Mouse (Mus musculus): ENCODE measurements around the gene Cacna1i.
A peak's percentile ranks its signal among the peaks of the same experiment; 100 is the strongest.

Gene Cacna1i

DNA sequence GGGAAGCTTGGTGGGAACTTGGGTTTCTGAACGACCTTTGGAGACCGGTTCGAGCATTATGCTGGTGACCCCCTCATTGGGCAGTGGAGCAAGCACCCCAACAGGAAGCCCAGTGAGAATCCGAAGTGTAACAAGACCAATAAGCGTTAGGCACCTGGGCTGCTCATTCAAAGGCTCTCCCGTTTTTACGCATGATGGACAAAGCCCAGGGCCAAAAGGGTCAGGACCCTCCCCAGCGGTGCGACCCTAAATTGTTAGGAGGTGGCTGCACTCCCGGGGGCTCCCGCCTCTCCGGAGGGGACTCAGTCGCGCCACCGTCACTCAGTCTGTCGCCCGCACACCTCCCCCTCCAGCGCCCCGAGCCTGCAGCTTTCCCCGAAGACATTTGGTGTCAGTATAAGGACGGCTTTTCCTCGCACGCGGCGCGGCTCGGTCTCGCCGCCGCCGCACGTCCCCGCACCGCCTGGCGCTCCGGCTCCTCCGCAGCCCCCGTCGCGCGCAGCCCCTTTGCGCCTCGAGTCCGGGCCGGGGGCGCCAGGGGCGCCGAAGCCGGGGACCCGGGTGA is at the start of gene Cacna1i:
Gene Cacna1i, plus strand, starts transcription at position 388 of the 565 bp plus-strand sequence.
- peak; percentile 72 for DNase-seq (ENCODE audit: low spot score)

DNA sequence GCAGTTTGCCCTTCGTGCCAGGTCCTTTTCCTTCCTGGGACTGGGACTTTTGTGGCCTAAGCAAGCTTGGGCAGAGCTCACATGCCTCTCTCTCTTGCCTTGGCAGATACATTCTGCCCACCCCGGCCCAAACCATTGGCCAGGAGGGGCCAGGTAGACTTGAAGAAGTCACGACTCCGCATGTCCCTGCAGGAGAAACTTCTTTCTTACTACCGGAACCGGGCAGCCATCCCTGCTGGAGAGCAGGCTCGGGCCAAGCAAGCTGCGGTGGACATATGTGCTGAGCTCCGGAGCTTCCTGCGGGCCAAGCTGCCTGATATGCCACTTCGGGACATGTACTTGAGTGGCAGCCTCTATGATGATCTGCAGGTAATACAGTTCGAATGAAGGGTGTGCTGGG is 38.9 kb upstream of the Cacna1i start:
- DNase-seq (ENCODE audit: low spot score) = no peak

DNA sequence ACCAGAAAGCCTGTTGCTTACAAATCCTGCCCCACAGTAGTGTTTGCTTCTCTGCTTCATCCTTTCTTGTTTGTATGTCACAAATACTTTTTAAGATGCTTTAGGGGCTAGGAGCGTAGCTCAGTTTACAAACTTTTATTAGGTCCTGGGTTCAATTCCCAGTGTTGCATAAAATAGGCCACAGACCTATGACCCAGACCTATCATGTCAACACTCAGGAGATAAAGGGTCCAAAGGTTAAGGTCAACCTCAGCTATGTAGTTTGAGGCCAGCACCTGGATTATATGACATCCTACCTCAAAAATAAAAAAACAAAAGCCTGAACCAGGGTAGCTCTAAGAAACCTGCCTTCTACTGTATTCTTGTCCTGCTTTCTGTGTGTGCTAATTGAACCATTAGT is 38.4 kb upstream of the Cacna1i start:
- no peak for DNase-seq (ENCODE audit: low spot score)

DNA sequence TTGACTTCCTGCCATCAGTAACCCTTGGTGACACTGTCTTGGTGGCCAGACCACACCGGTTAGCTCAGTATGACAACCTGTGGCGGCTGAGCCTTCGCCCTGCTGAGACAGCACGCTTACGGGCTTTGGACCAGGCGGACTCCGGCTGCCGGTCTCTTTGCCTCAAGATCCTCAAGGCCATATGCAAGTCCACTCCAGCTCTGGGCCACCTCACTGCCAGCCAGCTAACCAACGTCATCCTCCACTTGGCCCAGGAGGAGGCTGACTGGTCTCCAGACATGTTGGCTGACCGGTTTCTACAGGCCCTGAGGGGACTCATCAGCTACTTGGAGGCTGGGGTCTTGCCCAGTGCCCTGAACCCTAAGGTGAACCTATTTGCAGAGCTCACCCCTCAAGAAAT is 37.4 kb upstream of the Cacna1i start:
- DNase-seq (ENCODE audit: low spot score) = no peak

DNA sequence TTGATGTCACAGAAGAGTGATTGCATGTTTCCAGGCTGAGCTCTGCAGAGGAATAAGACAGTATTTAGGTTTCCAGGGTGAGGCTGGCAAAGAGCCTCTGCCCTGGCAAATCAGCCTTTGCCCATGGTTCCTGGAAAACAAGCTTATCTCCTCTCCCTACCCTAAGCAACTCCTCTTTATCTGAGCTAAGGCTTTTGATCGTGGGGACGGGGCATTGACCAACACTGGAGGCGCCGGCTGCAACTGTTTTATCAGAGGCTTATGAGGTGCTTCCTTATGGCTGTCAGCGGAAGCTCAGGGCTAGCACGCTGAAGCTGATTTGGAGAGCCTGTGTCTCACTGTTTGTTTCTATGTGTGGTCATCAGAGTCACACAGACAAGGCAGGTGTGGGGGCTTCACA is 36.5 kb upstream of the Cacna1i start:
- no peak for DNase-seq (ENCODE audit: low spot score)

DNA sequence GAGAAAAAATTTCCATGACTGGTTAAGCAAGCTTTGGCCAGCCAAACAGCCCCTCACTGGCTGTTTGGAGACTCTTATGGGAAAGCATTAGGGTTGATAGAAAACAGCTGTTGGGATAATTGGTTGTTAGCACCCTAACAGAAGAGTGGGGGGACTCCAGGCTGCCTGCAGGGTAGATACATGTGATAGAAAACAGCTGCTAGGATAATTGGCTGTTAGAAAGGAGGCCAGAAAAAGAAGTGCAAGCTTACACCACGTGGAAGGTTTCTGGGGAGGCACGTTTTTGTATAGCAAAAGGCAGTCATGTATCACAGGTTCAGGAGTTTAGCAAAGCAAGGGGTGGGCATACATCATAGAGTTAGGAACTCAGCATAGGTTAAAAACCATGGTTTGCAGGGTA is 33.5 kb upstream of the Cacna1i start:
- peak; percentile 74 for DNase-seq (ENCODE audit: low spot score)

DNA sequence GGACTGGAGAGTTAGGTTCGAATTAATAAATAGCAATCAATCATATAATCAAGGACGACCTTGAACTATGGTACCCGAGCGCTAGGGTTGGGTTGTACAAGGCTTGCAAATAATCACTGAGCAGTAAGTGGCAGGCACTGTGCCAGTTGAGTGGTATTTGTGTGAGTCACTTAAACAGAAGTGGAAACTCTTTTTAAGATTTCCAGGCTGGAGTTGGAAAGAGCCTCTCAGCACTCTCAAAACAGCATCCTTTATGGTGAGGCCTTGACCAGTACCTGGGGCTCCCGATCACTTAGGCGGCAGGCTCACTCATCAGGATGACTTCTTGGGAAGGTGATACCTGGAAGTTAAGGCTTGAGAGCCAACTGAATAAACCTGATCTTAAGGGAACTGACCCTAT is 32.8 kb upstream of the Cacna1i start:
- peak; percentile 75 for DNase-seq (ENCODE audit: low spot score)

DNA sequence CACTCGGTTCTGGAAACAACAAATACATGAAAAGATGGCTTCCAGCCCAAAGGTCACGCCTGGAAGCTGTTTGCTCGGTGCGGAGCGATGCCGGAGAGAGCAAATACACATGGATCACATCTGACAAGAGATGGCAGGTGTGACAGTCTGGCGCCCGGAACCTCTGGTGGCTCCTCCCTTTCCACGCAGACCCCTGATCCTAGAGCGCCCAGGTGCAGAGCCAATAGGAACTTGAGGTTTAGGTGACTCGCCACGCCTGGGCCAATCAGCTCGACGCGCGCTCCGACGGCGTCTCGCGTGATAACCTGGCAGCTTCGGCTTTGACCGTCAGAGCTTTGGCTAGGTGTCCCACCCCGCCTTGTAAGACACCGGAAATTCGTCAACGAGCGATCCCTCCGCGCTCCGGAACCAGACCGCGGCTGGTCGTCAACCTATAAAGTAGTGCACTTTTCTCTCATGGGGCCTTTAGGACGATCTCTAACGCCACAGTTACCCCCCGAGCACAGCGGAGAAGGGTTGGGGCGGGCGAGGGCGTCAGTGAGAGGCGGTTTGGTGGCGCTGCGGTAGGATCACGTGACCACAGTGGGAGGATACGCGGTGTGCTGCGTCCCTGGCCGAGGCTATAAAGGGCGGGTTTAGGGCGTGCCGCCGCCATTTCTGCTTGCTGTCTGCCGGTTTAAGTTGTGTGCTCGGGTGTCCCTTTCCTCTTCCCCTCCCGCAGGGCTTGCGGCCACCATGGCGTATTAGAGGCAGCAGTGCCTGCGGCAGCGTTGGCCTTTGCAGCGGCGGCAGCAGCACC is 32.0 kb upstream of the Cacna1i start, which contains the start of gene Atf4:
Gene Atf4, plus strand, starts transcription at position 338 of the 799 bp plus-strand sequence.
- DNase-seq (ENCODE audit: low spot score) = peak; percentile 100

DNA sequence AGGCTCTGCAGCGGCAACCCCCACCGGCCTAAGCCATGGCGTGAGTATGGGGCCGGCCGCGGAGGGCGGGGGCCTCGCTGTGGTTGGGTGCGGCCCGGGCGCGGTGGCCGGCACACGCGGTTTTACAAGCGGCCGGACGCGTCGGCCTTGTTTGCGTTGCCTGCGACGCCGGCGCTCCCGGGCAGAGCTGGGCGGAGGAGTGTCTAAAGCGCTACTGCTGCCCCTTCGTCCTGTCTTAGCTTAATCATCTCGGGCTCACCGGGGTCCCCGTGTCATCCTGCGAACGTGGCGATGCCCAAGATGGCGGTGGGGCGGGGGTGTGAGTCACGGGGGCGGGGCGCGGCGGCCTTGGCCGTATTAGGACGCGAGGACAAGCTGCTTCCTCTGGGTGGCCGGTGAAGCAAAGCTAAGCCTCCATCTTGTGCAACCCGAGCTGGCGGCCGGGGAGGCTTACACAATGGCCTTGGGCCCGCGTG is 31.4 kb upstream of the Cacna1i start:
- peak; percentile 93 for DNase-seq (ENCODE audit: low spot score)

DNA sequence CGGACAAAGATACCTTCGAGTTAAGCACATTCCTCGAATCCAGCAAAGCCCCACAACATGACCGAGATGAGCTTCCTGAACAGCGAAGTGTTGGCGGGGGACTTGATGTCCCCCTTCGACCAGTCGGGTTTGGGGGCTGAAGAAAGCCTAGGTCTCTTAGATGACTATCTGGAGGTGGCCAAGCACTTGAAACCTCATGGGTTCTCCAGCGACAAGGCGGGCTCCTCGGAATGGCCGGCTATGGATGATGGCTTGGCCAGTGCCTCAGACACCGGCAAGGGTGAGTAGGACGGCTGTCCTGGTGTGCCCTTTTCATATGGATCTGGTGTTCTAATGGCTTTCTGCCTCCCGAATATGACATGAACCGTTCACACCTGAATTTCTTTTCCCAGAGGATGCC is 30.8 kb upstream of the Cacna1i start:
- no peak for DNase-seq (ENCODE audit: low spot score)

DNA sequence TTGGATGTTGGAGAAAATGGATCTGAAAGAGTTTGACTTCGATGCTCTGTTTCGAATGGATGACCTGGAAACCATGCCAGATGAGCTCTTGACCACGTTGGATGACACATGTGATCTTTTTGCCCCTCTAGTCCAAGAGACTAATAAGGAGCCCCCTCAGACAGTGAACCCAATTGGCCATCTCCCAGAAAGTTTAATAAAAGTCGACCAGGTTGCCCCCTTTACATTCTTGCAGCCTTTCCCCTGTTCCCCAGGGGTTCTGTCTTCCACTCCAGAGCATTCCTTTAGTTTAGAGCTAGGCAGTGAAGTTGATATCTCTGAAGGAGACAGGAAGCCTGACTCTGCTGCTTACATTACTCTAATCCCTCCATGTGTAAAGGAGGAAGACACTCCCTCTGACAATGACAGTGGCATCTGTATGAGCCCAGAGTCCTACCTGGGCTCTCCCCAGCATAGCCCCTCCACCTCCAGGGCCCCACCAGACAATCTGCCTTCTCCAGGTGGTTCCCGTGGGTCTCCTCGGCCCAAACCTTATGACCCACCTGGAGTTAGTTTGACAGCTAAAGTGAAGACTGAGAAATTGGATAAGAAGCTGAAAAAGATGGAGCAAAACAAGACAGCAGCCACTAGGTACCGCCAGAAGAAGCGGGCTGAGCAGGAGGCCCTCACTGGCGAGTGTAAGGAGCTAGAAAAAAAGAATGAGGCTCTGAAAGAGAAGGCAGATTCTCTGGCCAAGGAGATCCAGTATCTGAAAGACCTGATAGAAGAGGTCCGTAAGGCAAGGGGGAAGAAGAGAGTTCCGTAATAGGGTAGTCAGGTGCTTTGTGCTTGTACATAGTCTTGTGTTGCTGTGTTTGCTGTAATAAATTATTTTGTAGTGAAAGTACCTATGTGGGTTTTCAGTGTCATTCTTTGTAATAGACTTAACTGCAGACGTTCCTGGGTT is 30.1 kb upstream of the Cacna1i start:
- peak; percentile 59 for DNase-seq (ENCODE audit: low spot score)

DNA sequence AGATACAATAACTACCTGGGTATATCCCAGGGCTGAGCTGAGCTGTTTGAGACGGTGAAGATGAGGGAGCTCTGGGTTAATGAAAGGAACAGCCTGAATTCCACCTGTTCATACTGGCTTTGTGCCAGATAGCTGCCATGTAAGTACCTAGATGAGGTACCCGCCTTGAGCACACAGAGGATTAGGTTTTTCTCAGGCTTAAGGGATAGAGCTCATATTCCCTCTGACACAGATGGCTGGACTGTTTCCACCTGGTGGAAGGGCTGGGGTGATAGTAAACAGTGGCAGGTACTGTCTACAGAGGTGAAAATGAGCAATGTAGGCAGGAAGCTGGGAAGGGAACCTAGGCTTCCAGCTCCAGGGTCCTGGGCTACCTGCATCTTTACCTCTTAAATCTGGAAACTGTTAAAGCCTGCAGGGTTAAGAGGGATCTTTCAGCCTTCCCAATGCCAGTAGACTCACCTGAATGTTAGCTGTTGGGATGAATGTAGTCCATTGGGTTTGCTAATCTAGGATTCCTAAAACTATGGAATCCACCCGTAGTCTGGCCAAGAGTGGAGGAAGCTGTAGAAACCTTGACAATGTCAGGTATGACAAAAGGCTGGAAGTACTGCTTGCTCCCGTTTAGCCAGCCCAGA is 29.3 kb upstream of the Cacna1i start:
- peak; percentile 73 for DNase-seq (ENCODE audit: low spot score)

DNA sequence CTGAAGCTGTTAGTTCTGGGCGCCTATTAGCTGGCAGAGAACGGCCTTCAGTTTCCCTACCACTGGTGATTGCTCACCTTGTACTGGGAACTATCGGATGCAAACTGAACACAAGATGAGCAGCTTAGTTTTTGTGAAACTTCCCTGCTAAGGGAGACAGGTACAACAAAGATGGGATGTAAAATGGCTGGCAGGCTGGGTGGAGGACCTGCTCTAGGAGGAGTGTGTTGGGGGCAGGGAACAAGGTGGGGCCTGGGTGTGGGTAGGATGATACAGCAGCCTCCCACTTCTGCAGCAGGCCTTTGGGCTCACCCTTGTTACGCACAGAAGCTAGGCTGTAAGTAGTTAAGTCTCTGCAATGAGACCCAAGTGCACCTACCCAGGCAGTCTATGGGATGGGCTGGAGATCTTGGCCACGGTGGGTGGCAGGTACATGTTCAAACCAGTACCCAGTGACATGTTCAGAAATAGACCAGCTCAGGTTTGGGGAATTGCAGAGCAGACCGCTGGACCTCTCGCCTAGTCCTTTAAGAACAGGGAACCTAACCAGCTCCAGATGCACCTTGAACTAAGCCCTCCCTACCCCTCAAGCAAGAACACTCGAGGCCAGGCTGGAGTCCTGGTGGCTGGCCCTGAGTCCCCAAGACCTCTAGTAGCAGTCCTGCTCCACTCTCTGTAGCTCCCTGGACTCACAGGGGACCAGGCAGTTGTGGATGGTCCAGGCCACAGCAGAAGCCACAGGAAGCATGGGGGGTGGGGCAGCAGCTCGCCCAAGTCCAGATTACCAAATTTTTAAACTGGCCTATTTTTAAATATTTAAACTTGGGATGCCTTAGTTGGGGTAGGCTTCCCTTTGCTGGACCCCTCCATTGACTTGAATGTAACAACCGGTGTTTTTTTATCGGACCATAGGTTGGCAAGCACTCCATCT is 28.5 kb upstream of the Cacna1i start:
- DNase-seq (ENCODE audit: low spot score) = peak; percentile 63

DNA sequence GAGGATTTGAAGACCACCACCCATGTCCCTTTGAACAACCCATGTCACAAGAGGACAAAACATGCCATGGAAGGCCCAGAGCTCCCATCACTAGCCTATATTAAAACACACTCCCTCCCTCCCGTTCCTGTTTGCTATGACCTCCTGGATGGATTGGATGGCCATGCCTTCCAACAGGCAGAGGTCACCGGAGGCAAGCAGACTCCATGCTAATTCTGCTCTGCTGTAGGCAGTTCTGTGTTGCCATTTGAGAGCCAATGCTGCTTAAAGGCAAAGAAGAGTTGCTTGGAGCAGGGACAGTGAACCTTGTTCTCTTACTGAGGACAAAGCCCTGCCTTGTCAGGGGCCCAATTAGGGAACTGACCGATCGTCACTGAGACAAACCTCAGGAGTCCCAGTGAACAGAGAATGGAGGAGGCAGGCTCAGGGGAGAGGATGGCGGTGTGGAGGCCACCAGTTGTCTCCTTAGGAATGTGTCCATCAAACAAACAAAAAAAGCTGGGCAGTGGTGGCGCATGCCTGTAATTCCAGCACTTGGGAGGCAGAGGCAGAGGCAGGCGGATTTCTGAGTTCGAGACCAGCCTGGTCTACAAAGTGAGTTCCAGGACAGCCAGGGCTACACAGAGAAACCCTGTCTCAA is 27.5 kb upstream of the Cacna1i start:
- peak; percentile 29 for DNase-seq (ENCODE audit: low spot score)

DNA sequence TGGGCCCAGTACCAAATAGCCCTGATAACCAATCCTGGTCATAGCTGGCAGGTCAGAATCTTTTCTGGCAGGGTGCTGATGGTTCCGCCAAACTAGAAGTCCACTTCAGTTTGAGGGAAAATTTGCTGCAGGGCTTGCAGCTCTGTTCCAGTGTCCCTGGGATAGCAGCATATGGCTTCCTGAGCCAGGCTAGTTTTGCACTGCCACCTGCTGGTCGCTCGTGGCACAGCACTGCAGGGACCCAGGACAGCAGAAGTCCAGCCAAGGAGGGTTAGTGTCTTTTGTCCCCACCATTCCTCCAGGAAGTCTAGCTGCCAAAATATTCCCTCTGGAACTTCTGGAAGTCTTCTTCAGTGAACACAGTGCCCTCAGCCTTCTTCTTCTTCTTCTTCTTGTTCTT is 26.4 kb upstream of the Cacna1i start:
- peak; percentile 93 for DNase-seq (ENCODE audit: low spot score)

DNA sequence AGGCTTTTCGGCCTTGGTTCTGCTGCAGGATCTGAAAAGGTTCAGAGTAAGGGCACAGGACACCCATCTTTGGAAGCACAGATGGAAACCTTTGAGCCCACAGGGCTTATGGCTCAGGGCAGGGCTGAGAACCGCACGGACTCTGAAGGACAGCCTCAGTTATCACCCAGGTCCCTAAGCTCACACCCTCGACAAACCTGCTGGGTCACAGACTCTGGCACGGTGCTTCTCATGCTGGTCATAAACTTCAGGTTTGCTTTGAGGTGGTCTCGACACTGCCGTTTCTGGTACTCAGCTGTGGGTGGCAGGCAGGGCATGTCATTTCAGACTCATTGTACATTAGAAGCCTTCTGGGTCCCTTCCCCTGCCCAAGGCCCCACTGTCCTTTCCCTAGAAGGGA is 25.9 kb upstream of the Cacna1i start:
- no peak for DNase-seq (ENCODE audit: low spot score)

DNA sequence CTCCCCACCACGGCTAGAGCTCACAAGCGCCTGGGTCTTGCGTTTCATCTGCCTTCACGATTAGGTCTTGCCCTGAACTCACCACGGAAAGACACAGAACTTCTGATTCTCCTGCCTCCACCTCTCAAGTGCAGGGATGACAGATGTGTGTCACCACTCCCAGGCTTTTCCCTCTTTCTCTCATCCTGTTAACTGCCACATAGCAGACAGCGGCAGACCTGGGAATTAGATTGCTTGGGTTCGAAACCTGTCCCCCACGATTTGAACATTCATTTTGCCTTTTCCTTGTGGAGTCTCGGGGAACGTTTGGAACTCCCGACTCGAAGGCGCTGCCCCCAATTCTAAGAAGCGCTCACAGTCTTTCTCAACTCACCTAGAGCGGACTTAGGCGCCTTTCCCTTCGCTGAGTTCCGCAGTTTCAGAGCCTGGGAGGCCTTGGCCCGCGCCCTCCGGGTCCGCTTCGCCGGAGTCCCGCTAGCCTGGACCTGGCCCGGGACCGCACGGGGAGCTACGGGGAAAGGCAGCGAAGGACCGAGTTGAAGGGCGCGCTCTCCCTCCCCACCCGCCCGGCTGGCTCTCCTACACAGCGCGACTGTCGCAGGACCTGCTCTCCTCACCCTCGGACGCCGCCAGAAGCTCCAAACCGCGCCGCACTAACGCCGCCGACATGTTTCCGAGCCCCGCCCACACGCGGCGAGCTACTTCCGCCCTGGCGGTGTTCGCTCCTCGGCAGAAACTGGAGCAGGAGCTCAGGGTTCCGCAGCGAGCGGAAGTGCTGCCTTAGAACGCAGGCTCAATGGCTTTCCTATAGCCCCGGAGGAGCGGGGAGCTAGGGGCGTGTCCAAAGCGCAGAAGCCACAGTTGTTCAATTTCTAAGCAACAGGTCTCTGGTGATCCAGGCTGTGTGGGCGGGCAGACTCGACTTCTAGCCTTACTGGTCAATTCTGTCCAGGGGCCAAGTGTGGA is 23.1 kb upstream of the Cacna1i start, which contains the start of gene Rps19bp1:
Gene Rps19bp1, minus strand, starts transcription at position 706 of the 966 bp plus-strand sequence.
- peak; percentile 98 for DNase-seq (ENCODE audit: low spot score)

DNA sequence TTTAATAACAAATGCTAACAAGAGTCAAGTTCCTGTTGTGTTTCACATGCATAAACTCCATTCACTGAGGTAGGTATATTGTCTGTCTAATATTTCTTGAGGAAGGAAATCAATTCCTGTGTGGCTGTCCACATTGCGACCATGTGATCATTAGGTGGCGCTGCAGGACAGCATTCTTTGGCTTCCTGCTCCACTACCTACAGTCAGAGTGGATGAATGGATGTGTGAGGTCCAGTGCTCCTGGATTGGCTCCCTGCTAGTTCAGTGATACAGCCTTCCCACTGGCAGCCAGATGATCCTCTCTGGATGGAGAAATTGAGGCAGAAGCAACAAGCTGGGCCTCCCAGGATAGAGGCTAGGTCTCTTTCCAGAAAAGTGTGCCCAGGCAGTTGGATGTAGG is 20.8 kb upstream of the Cacna1i start:
- peak; percentile 92 for DNase-seq (ENCODE audit: low spot score)

DNA sequence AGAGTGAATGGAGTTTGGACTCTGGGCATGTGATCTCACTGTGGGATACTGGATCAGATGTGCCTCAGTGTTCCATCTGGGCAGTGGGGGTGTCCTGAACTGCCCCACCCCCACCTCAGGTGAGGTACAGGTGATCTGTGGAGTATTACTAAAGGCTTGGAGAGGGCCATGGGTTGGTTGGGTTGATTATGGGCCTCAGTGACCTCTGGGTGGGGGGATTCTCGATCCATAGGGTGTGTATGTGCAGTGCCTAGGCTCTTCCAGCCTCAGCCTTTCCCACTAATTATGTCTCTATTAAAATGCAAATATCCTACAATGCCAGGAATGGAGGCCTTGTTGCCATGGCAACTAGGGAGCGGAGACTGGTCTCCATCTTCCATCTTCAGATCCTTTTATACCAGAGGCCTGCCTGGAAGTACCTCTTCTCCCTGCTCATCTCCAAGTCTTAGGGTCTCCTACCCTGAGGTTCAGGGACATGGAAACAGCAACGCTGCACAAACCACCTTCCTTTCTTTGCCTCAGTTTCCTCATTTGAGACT is 15.1 kb upstream of the Cacna1i start:
- no peak for DNase-seq (ENCODE audit: low spot score)
